Mouse (Mus musculus): ENCODE results near the gene Asic2. TPM values are rescaled to one million over a fixed set of nuclear protein-coding genes. Genes with fewer than 3 reads are reported as not detected.

Asic2 gene
- polyA plus RNA-seq, 1 experiment from 2014 or later = 3.1 TPM

DNA sequence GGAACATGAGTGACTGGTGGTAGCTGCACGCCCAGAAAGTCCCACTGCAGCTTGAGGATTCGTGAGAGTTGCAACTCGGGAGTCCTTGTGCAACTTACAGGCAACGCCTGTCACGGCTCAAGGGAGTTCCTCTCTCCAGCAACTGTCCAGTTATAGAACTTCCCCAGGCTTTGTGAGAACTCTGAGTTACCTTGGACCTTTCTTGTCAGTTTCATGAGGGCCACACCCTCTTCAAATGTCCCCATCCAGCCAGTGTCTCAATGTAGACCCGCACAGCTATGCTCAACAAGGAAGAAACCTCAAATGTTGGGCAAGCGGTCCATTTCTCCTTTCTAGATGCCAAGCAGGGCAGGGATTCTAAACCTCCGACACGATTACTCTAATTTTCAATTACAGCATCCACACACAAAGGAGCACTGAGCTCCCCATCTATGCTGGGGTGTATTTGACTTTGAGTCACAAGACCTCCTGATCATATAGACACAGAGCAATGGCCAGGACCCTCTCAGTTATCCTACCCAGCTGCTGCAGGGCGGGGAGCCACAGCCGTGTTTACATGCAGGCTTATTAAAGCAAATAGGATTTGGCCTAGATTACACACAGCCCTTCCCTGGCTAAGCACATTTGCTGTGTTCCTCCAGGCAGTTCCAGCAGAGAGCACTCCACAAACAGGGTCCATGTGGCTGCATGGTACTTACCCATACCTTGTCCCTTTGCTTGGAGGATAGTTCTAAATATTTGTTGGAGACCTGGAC lies 161.2 kb downstream of the Asic2 start:
- Histone ChIP-seq H3K36me3 (no peaks in the 10 kb centered on the region), H3K9me3 (no peaks in the 10 kb centered on the region), H3K4me2 (replicated peaks) (no peak overlapping the region), H3K4me1 (no peaks in the 10 kb centered on the region), H3K4me3 (no peak overlapping the region), H3K9ac (replicated peaks) (no peak overlapping the region), H3K27ac (replicated peaks) (no peak overlapping the region), H3K27me3 (no peaks in the 10 kb centered on the region)
- WGBS = 81% methylated on average over 11 of the region's 11 CpGs
- ATAC-seq (ENCODE audit: low FRiP score, low read depth) = no peak

DNA sequence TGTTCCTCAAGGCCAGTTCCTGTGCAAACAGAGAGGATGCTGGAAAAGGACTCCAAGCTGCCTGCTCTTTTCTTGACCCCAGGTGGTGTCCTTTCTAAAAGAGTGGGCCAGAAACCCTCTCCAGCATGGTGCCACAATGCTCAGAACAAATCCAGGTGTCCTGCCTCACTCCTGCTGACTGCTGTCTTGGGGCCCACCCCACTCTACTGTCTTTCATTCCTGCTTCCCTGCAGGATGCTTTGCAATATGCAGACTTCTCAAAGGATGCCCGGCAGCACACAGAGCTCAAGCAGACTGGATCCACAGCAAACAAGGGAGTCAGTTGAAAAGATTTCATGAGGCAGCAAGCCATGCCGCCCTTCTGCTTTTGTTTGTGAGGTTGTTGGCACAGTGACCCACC lies 164.7 kb downstream of the Asic2 start:
- Histone ChIP-seq H3K9me3 (no peaks in the 10 kb centered on the region), H3K36me3 (no peaks in the 10 kb centered on the region), H3K27ac (replicated peaks) (no peak overlapping the region), H3K4me1 (no peaks in the 10 kb centered on the region), H3K9ac (replicated peaks) (no peak overlapping the region), H3K4me3 (no peak overlapping the region), H3K4me2 (replicated peaks) (no peak overlapping the region), H3K27me3 (no peaks in the 10 kb centered on the region)
- 10% methylated on average over 2 of the region's 2 CpGs for WGBS
- ATAC-seq (ENCODE audit: low FRiP score, low read depth) = no peak

DNA sequence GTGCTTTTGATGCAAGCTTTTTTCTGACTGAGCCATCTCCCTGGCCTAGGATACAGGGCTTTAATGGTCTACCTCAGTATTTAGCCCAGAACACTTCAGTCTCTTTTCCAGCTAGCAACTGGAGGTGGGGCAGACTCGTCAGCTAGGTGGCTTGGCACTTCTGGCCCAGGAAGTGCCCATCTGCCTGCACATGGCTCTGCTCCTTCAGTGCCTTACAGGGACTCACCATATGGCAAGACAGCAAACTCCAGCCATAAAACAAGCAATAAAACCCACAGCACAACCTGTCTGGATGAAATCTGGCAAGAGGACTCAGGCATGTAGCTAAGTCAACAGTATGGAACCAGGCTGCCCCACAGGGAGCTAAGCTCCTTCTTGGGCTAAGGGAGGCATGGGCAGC lies 165.6 kb downstream of the Asic2 start:
- Histone ChIP-seq H3K9ac (replicated peaks) (no peak overlapping the region), H3K9me3 (no peaks in the 10 kb centered on the region), H3K36me3 (no peaks in the 10 kb centered on the region), H3K4me2 (replicated peaks) (no peak overlapping the region), H3K4me3 (no peak overlapping the region), H3K27me3 (no peaks in the 10 kb centered on the region), H3K27ac (replicated peaks) (no peak overlapping the region), H3K4me1 (no peaks in the 10 kb centered on the region)
- ATAC-seq (ENCODE audit: low FRiP score, low read depth) = no peak
- 76% methylated on average over 1 of the region's 1 CpGs for WGBS

DNA sequence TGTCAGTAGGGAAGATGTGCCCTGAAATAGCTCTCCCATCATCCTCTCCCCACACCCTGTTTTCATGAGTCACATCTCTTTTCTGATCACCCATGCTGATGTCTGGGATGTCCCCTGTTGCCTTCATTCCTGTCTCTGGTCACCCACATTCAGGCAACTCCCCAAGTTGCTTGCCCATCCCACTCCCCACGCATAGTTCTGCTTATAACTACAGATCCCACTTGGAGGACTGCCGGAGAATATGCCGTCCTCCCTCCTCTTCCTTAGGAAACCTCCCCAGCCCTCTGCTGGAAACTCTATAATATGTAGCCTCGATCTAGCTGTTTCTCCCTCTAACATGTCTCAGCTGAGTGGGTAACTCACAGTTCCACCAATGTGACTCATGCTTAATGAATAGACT lies 167.4 kb downstream of the Asic2 start:
- H3K4me1 ChIP-seq = no peaks in the 10 kb centered on the region
- no peak overlapping the region for H3K4me3 ChIP-seq
- H3K9me3 ChIP-seq = no peaks in the 10 kb centered on the region
- H3K9ac ChIP-seq (replicated peaks) = no peak overlapping the region
- no peak overlapping the region for H3K27ac ChIP-seq (replicated peaks)
- H3K4me2 ChIP-seq (replicated peaks) = no peak overlapping the region
- H3K27me3 ChIP-seq = no peaks in the 10 kb centered on the region
- 81% methylated on average over 4 of the region's 4 CpGs for WGBS
- ATAC-seq (ENCODE audit: low FRiP score, low read depth) = no peak
- H3K36me3 ChIP-seq = no peaks in the 10 kb centered on the region

DNA sequence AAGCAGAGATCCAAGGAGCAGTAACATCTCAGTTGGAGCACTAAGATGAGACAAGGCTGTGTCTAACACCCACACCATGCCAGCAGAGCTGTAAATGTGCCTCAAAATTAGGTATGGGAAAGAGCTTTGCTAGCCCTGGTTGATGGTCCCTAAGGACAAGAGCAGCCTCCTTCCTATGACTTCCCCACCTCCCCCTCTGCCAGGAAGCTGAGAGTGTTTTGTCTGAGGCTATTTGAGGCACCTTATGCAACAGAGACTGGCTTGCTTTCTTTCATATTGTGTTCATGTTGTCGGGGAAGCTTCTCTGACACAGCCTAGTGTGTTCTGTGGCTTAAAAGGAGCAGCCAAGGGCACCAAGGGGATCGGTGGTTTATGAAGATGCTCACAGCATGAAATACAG lies 174.7 kb downstream of the Asic2 start:
- H3K27ac ChIP-seq (replicated peaks) = no peak overlapping the region
- no peak overlapping the region for H3K4me3 ChIP-seq
- ATAC-seq (ENCODE audit: low FRiP score, low read depth) = no peak
- no peaks in the 10 kb centered on the region for H3K27me3 ChIP-seq
- WGBS = 74% methylated on average over 2 of the region's 2 CpGs
- no peak overlapping the region for H3K9ac ChIP-seq (replicated peaks)
- H3K4me1 ChIP-seq = no peaks in the 10 kb centered on the region
- H3K36me3 ChIP-seq = no peaks in the 10 kb centered on the region
- H3K4me2 ChIP-seq (replicated peaks) = no peak overlapping the region
- H3K9me3 ChIP-seq = no peaks in the 10 kb centered on the region

DNA sequence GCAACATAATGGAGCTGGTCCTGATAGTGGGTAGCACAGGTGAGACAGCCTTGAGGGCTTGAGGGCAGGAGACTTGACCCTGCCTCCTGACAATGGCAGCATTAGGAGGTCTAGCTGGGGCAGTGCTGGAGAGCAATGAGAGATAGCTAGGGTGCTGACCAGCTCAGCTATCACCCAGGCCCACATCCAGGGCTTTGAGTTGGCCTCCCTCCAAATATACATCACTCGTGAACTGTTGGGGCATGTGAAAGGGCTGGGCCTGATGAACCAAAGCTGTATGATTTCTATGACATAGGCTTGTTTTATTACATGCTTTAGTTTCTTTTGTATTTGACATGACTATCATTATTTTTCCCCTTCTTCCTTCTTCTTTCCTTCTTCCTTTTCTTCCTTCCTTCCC lies 176.7 kb downstream of the Asic2 start:
- no peak for ATAC-seq (ENCODE audit: low FRiP score, low read depth)
- 89% methylated on average over 1 of the region's 1 CpGs for WGBS
- no peaks in the 10 kb centered on the region for H3K36me3 ChIP-seq

DNA sequence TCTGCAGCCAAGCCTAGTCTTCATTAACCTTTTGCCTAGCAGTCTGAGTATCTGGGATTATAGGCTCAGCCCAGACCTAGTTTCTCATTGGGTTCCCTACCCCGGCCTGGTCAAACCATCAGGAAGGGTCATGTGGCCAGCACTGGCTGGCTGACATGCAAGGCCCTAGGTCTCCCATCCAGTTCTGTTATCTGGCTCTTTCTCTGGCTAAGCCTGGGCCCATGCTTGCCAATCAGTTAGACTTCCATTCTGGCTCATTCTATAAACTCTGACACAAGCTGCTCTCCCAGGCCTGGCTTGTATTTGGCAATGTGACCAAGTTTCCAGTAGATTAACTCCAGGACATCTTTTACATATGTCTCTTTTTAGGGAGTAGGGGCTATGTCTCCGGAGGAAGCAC lies 187.7 kb downstream of the Asic2 start:
- Histone ChIP-seq H3K4me1 (peaks cover 18% of the 10 kb centered on the region), H3K27me3 (no peaks in the 10 kb centered on the region), H3K36me3 (no peaks in the 10 kb centered on the region), H3K9ac (replicated peaks) (no peak overlapping the region), H3K27ac (replicated peaks) (no peak overlapping the region), H3K4me3 (no peak overlapping the region), H3K9me3 (no peaks in the 10 kb centered on the region), H3K4me2 (replicated peaks) (no peak overlapping the region)
- no peak for ATAC-seq (ENCODE audit: low FRiP score, low read depth)
- WGBS = 93% methylated on average over 2 of the region's 2 CpGs

More for the DNA sequence above, 176.7 kb downstream of the Asic2 start:
- no peak overlapping the region for H3K9ac ChIP-seq (replicated peaks)
- no peak overlapping the region for H3K4me3 ChIP-seq
- no peaks in the 10 kb centered on the region for H3K27me3 ChIP-seq
- no peaks in the 10 kb centered on the region for H3K4me1 ChIP-seq
- H3K9me3 ChIP-seq = no peaks in the 10 kb centered on the region
- no peak overlapping the region for H3K27ac ChIP-seq (replicated peaks)
- H3K4me2 ChIP-seq (replicated peaks) = no peak overlapping the region

DNA sequence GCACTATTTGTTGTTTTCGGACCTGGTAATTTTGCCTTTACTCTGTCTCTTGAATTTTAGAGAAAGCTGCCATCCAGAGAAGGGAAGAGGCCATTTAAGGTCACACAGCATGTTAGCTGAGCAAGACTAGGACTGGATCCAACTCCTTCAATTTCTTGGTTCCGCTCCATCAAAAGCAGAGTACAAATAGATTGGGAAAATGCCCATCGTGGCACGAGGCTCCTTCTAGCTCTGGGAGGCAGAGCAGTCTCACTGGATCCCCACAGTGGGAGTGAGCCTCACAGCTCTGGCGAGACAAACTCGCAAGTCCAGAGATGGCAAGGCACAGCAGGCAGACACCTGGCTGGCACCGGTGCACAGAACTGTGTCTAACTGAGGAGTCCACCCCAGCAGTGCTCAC lies 188.4 kb downstream of the Asic2 start:
- no peak for ATAC-seq (ENCODE audit: low FRiP score, low read depth)
- Histone ChIP-seq H3K36me3 (no peaks in the 10 kb centered on the region), H3K27me3 (no peaks in the 10 kb centered on the region), H3K4me2 (replicated peaks) (no peak overlapping the region), H3K9ac (replicated peaks) (no peak overlapping the region), H3K27ac (replicated peaks) (no peak overlapping the region), H3K9me3 (no peaks in the 10 kb centered on the region), H3K4me1 (peaks cover 18% of the 10 kb centered on the region), H3K4me3 (no peak overlapping the region)
- WGBS = 93% methylated on average over 7 of the region's 7 CpGs

DNA sequence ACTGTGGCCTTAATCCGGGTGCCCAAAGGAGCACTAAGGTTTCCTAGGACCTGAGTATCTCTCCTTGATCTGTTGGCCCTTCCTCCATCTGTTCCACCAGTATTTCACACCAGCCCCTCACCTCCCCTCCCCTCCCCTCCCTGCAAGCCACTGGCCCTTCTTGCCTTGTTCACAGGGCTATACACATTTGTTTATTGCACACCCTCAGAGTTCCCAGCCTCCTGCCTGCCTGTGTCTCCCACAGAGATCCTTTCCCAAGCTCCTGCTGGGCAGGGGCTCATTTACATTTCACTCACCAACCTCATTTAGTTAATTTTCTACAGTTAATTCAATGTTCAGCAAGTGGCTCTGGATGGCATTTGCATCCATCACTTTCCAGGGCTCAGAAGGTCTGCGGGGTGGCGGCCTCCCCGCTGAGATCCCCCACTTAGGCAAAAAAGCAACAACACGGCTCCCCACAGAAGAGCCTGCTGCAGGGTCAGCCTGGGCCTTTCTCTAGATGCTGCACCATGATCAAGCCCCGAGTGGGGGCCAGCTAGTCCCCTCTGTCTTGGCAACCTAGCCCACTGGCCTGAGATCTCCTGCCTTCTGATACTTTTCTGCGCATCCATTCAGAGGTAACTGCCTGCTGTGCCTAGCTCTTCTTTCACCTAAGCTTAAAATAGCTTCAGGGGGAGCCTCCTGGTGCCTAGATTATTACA lies 196.9 kb downstream of the Asic2 start:
- ATAC-seq (ENCODE audit: low FRiP score, low read depth) = no peak
- Histone ChIP-seq H3K4me3 (no peak overlapping the region), H3K36me3 (no peaks in the 10 kb centered on the region), H3K9me3 (no peaks in the 10 kb centered on the region), H3K4me1 (peaks cover 9% of the 10 kb centered on the region), H3K9ac (replicated peaks) (no peak overlapping the region), H3K4me2 (replicated peaks) (no peak overlapping the region), H3K27me3 (no peaks in the 10 kb centered on the region), H3K27ac (replicated peaks) (no peak overlapping the region)
- WGBS = 6% methylated on average over 7 of the region's 7 CpGs

DNA sequence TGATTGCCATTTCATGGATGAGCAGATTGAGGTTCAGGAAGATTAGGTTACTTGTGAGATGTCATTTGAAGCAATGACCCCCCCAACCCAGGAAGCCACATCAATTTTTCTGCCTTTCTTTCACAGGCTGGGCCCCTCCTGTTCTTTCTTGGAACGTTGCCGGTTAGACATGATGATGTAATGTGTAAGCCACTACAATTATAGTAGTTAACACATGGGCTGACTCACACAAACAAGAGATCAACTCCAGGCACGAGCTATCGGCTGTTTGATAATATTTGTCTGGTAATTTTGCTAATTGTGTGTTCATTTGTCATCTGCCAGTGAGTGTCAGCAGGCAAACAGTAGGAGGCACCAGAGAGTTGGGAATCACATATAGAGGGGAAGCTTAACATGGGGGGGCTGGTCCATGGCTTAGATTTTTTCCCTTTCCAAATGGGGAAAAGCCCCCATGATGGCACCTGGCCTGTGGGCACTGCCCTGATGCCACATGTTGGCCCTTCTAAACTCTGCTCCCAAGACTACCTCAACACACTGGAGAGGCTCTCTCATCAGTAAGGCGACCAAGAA lies 198.5 kb downstream of the Asic2 start:
- 82% methylated on average over 5 of the region's 5 CpGs for WGBS
- ATAC-seq (ENCODE audit: low FRiP score, low read depth) = no peak
- Histone ChIP-seq H3K4me3 (no peak overlapping the region), H3K9ac (replicated peaks) (no peak overlapping the region), H3K4me1 (peaks cover 10% of the 10 kb centered on the region), H3K9me3 (no peaks in the 10 kb centered on the region), H3K36me3 (no peaks in the 10 kb centered on the region), H3K27me3 (no peaks in the 10 kb centered on the region), H3K27ac (replicated peaks) (no peak overlapping the region), H3K4me2 (replicated peaks) (no peak overlapping the region)

DNA sequence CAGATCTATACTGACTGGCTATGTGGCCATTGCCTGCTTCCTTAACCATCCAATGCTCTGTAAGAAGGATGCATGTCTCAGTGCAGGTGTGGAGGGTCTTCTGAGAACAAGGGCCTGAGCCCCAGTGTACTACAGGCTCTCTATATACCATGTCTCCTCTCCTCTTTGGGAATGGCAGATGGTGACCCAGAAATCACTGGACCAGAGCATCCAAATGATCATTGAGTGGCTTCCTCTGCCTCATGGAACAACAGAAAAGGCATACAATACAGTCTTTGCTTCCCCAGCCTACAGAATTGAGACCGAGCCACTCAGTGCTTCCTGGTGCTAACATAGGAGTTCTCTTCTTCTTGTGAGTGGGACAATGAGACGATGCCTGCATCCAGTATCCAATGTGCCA lies 200.0 kb downstream of the Asic2 start:
- 92% methylated on average over 2 of the region's 2 CpGs for WGBS
- ATAC-seq (ENCODE audit: low FRiP score, low read depth) = no peak

DNA sequence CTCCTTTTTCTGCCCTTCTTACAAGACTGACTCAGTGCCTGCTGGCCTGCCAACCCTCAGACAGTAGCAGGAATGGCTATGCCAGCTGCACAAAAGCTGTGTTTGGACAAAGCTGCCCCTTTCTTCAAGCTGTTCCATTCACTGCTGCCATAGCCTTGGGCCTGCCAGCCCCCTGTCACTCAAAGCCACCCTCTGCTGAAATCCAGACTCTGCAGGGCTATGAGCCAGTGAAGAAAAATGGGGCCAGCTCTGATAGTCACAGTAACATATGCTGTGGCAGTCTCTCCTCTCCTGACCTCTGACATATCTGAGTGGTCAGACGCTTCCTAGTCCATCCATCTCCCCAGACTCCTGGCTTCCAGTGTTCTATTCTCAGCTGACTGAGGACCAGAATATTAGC lies 200.5 kb downstream of the Asic2 start:
- Histone ChIP-seq H3K27ac (replicated peaks) (no peak overlapping the region), H3K4me1 (peaks cover 14% of the 10 kb centered on the region), H3K27me3 (no peaks in the 10 kb centered on the region), H3K4me2 (replicated peaks) (no peak overlapping the region), H3K4me3 (no peak overlapping the region), H3K9me3 (no peaks in the 10 kb centered on the region), H3K36me3 (no peaks in the 10 kb centered on the region), H3K9ac (replicated peaks) (no peak overlapping the region)
- 71% methylated on average over 1 of the region's 1 CpGs for WGBS
- no peak for ATAC-seq (ENCODE audit: low FRiP score, low read depth)

More for the DNA sequence above, 200.0 kb downstream of the Asic2 start:
- Histone ChIP-seq H3K4me1 (peaks cover 14% of the 10 kb centered on the region), H3K4me3 (no peak overlapping the region), H3K9ac (replicated peaks) (no peak overlapping the region), H3K36me3 (no peaks in the 10 kb centered on the region), H3K4me2 (replicated peaks) (no peak overlapping the region), H3K9me3 (no peaks in the 10 kb centered on the region), H3K27me3 (no peaks in the 10 kb centered on the region), H3K27ac (replicated peaks) (no peak overlapping the region)
